Mouse (Mus musculus): ENCODE data around the gene Vmn2r87. TPM values are rescaled to one million over a fixed set of nuclear protein-coding genes. Genes with fewer than 3 reads are reported as not detected.

Gene Vmn2r87
- not detected in 2 replicates for polyA plus RNA-seq (2012; rRNA removed; ENCODE audit: low replicate concordance)

DNA sequence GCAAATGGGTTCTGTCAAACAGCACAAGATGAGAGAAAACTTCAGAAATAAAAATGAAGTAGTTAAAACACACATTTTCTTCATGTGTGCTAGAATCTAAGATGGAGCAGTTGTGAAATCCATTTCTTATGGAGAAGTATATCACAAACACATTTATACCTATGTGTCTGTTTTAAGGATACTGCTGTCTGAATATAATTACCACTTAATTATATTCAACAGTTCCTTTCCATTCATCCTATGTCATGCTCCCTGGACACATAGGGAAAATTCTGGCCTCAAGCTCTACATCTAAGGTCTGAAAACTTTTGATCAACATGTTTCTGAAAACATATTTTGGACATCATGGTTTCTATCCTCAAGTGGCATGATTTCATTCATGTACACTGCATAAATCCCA is at the start of gene Vmn2r87:
Vmn2r87 (minus strand) TSS at position 101 of the 400 bp plus-strand sequence.

DNA sequence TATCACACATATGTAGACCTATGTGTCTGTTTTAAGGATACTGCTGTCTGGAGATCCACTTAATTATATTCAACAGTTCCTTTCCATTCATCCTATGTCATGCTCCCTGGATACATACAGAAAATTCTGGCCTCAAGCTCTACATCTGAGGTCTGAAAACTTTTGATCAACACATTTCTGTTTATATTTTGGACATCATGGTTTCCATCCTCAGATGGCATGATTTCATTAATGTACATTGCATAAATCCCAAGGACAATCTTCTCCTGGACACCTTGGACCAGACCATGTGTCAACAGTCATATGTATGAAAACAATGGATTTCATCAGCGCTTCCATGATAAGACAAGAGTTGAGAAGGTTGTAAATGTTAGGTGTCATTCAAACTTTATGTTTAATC is 41.2 kb downstream of the Vmn2r87 start, which contains the start of gene Vmn2r86:
Vmn2r86 (minus strand) TSS at position 101 of the 400 bp plus-strand sequence.

DNA sequence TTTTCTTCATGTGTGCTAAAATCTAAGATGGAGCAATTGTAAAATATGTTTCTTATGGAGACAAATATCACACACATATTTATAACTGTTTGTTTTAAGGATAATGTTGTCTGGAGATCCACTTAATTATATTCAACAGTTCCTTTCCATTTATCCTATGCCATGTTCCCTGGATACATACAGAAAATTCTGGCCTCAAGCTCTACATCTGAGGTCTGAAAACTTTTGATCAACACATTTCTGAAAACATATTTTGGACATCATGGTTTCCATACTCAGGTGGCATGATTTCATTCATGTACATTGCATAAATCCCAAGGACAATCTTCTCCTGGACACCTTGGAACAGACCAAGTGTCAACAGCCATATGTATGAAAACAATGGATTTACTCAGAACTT is 67.6 kb downstream of the Vmn2r87 start, which contains the start of gene Vmn2r85:
Vmn2r85 (minus strand) TSS at position 101 of the 400 bp plus-strand sequence.

Other genes starting within 250 kb of the Vmn2r87 start
- gene Neurod4, start 217.2 kb downstream of the Vmn2r87 start, polyA plus RNA-seq (2012; rRNA removed; ENCODE audit: low replicate concordance) = not detected in 2 replicates
- 5.9 and 7.1 TPM in 2 replicates for gene Tespa1, start 174.5 kb downstream of the Vmn2r87 start, polyA plus RNA-seq (2012; rRNA removed; ENCODE audit: low replicate concordance)
- gene Vmn2r84, start 103.1 kb downstream of the Vmn2r87 start, polyA plus RNA-seq (2012; rRNA removed; ENCODE audit: low replicate concordance) = not detected in 2 replicates
- gene Vmn2r85, start 67.7 kb downstream of the Vmn2r87 start, polyA plus RNA-seq (2012; rRNA removed; ENCODE audit: low replicate concordance) = not detected in 2 replicates
- not detected in 2 replicates for gene Vmn2r86, start 41.3 kb downstream of the Vmn2r87 start, polyA plus RNA-seq (2012; rRNA removed; ENCODE audit: low replicate concordance)

Data from mammary gland, adult 2 months (tissue).